Mouse (Mus musculus) neural tube, embryonic 11.5 days (tissue): ENCODE results near the gene Olfr110. TPM values are rescaled to one million over a fixed set of nuclear protein-coding genes. Genes with fewer than 3 reads are reported as not detected.
"Not testable (repeated sequence)": the region's sequence is repeated elsewhere in the genome, so short reads cannot be mapped to it uniquely, and the experiment has no call there.

Source experiments
- ATAC-seq: fragments of 200-750 bp; cut with Nextera tagmentation; 2 replicates; pipeline ENCODE4 v1.8.0; 2017; ENCODE audit warnings: moderate number of reproducible peaks, mild to moderate bottlenecking, moderate TSS enrichment, moderate library complexity; ENCODE audit not compliant: insufficient read depth, low FRiP score, low TSS enrichment
- DNase-seq: peaks from one replicate; pipeline ENCODE4 v3.0.0-alpha.2; 2015; ENCODE audit warnings: low spot score
- H3K27ac ChIP-seq: fragments of 300-500 bp; sonication (generic); 2 replicates; pipeline ENCODE4 v1.5.1; 2014; ENCODE audit warnings: low read depth, mild to moderate bottlenecking, low read length
- H3K27me3 ChIP-seq: fragments of 300-500 bp; sonication (generic); 2 replicates; pipeline ENCODE4 v1.6.1; 2014; ENCODE audit warnings: mild to moderate bottlenecking, low read length, mixed read lengths; ENCODE audit not compliant: control insufficient read depth, insufficient read depth
- H3K36me3 ChIP-seq: fragments of 300-500 bp; sonication (generic); 2 replicates; pipeline ENCODE4 v1.6.1; 2014; ENCODE audit warnings: mild to moderate bottlenecking, low read length, moderate library complexity, mixed read lengths; ENCODE audit not compliant: control insufficient read depth, insufficient read depth
- H3K4me1 ChIP-seq: fragments of 300-500 bp; sonication (generic); 2 replicates; pipeline ENCODE4 v1.6.1; 2014; ENCODE audit warnings: low read length, mixed read lengths; ENCODE audit not compliant: control insufficient read depth, insufficient read depth
- H3K4me2 ChIP-seq: fragments of 300-500 bp; sonication (generic); 2 replicates; pipeline ENCODE4 v1.6.1; 2014; ENCODE audit warnings: low read depth, mild to moderate bottlenecking, moderate library complexity
- H3K4me3 ChIP-seq: fragments of 300-500 bp; sonication (generic); 2 replicates; pipeline ENCODE4 v1.5.1; 2014; ENCODE audit warnings: low read depth, low read length
- H3K9ac ChIP-seq: fragments of 300-500 bp; sonication (generic); 2 replicates; pipeline ENCODE4 v1.6.1; 2014; ENCODE audit warnings: mild to moderate bottlenecking, low read length
- H3K9me3 ChIP-seq: fragments of 300-500 bp; sonication (generic); 2 replicates; pipeline ENCODE4 v1.6.1; 2016; ENCODE audit warnings: low read length; ENCODE audit not compliant: control insufficient read depth
- WGBS: fragments of 180-500 bp; shearing (Covaris S2); extraction: QIAGEN DNeasy Blood & Tissue Kit; methylation state at CpG from one replicate; pipeline ENCODE4 v1.1.7; 2014; 5-methylcytosine and 5-hydroxymethylcytosine counted together
- polyA plus RNA-seq: library from polyadenylated mRNA; unstranded; fragments of >200 nt; fragmentation: Nextera tagmentation; extraction: Ambion mirVana; gene quantifications from 2 replicates; pipeline ENCODE4 v1.2.1, GENCODE M21; 2014

Gene Olfr110
- polyA plus RNA-seq, result not detected in 2 replicates

GRCm38 (mm10) chr17:37491930-37492518 is at the start of gene Olfr110:
Gene Olfr110, plus strand, starts transcription at chr17:37492468.
- no peaks in the 10 kb centered on the region for H3K4me1 ChIP-seq
- H3K27ac ChIP-seq, result no peak within 1 kb of the TSS
- no peak within 1 kb of the TSS for H3K4me3 ChIP-seq
- ATAC-seq (no peak), DNase-seq (no peak)
- WGBS, result 71% methylated on average over 1 of the region's 1 CpGs
- no peak within 1 kb of the TSS for H3K9ac ChIP-seq
- no peaks in the 10 kb centered on the region for H3K27me3 ChIP-seq
- no peak within 1 kb of the TSS for H3K4me2 ChIP-seq
- H3K9me3 ChIP-seq, result no peaks in the 10 kb centered on the region
- H3K36me3 ChIP-seq, result no peaks in the 10 kb centered on the region

GRCm38 (mm10) chr17:37445180-37445579 is 47.1 kb upstream of the Olfr110 start, which contains the start of gene Olfr108:
Gene Olfr108, plus strand, starts transcription at chr17:37445480.
- ATAC-seq (no peak), DNase-seq (no peak)
- 90% methylated on average over 1 of the region's 1 CpGs for WGBS
- H3K9ac ChIP-seq, result no peak within 1 kb of the TSS
- H3K4me1 ChIP-seq, result no peaks in the 10 kb centered on the region
- no peak within 1 kb of the TSS for H3K4me3 ChIP-seq
- H3K4me2 ChIP-seq, result no peak within 1 kb of the TSS
- H3K27ac ChIP-seq, result no peak within 1 kb of the TSS
- no peaks in the 10 kb centered on the region for H3K27me3 ChIP-seq
- H3K9me3 ChIP-seq, result no peaks in the 10 kb centered on the region
- no peaks in the 10 kb centered on the region for H3K36me3 ChIP-seq

- Histone ChIP-seq H3K4me3 (no peak within 1 kb of the TSS), H3K9me3 (no peaks in the 10 kb centered on the region), H3K27me3 (no peaks in the 10 kb centered on the region), H3K27ac (no peak within 1 kb of the TSS), H3K36me3 (no peaks in the 10 kb centered on the region), H3K4me1 (no peaks in the 10 kb centered on the region), H3K4me2 (no peak within 1 kb of the TSS), H3K9ac (no peak within 1 kb of the TSS)
- WGBS, result 94% methylated on average over 1 of the region's 1 CpGs
- ATAC-seq (no peak), DNase-seq (no peak)
These were observed 33.7 kb upstream of the Olfr110 start, which contains the start of gene Olfr109 for GRCm38 (mm10) chr17:37458616-37459015. Gene Olfr109, plus strand, starts transcription at chr17:37458916.

GRCm38 (mm10) chr17:37483452-37483851 is 8.8 kb upstream of the Olfr110 start, which contains the start of gene H2-M2:
Gene H2-M2, minus strand, starts transcription at chr17:37483552.
- Histone ChIP-seq H3K27ac (no peak within 1 kb of the TSS), H3K4me3 (no peak within 1 kb of the TSS), H3K27me3 (no peaks in the 10 kb centered on the region), H3K9me3 (no peaks in the 10 kb centered on the region), H3K9ac (no peak within 1 kb of the TSS), H3K4me1 (no peaks in the 10 kb centered on the region), H3K36me3 (no peaks in the 10 kb centered on the region), H3K4me2 (no peak within 1 kb of the TSS)
- no peak for DNase-seq
- WGBS, result 84% methylated on average over 2 of the region's 2 CpGs
- no peak for ATAC-seq

- H3K9ac ChIP-seq, result no peak within 1 kb of the TSS
- no peak within 1 kb of the TSS for H3K4me2 ChIP-seq
- H3K27me3 ChIP-seq, result no peaks in the 10 kb centered on the region
- H3K27ac ChIP-seq, result no peak within 1 kb of the TSS
- no peak within 1 kb of the TSS for H3K4me3 ChIP-seq
- H3K4me1 ChIP-seq, result no peaks in the 10 kb centered on the region
- no peak for ATAC-seq
- H3K36me3 ChIP-seq, result no peaks in the 10 kb centered on the region
- WGBS, result 84% methylated on average over 4 of the region's 4 CpGs
- no peaks in the 10 kb centered on the region for H3K9me3 ChIP-seq
- no peak for DNase-seq
These were observed 15.5 kb downstream of the Olfr110 start, which contains the start of gene Olfr111 for GRCm38 (mm10) chr17:37507730-37508129. Gene Olfr111, plus strand, starts transcription at chr17:37508030.

GRCm38 (mm10) chr17:37524612-37525011 is 32.3 kb downstream of the Olfr110 start:
- H3K27ac ChIP-seq, H3K9me3 ChIP-seq, H3K27me3 ChIP-seq, ATAC-seq, H3K9ac ChIP-seq, H3K36me3 ChIP-seq, DNase-seq, H3K4me3 ChIP-seq, H3K4me2 ChIP-seq, H3K4me1 ChIP-seq: not testable (repeated sequence)

GRCm38 (mm10) chr17:37525427-37525826 is 33.2 kb downstream of the Olfr110 start:
- not testable (repeated sequence) for DNase-seq, H3K27me3 ChIP-seq, H3K36me3 ChIP-seq, H3K4me2 ChIP-seq, H3K4me1 ChIP-seq, H3K9ac ChIP-seq, H3K4me3 ChIP-seq, H3K27ac ChIP-seq, ATAC-seq, H3K9me3 ChIP-seq
- 91% methylated on average over 1 of the region's 1 CpGs for WGBS

- Histone ChIP-seq H3K4me1 (no peaks in the 10 kb centered on the region), H3K27me3 (no peaks in the 10 kb centered on the region), H3K4me2 (no peak overlapping the region), H3K27ac (no peak overlapping the region), H3K9ac (no peak overlapping the region), H3K36me3 (no peaks in the 10 kb centered on the region), H3K9me3 (no peaks in the 10 kb centered on the region), H3K4me3 (no peak overlapping the region)
- ATAC-seq (no peak), DNase-seq (no peak)
These were observed 42.9 kb downstream of the Olfr110 start for GRCm38 (mm10) chr17:37535173-37535572.

- not testable (repeated sequence) for H3K4me1 ChIP-seq, H3K27me3 ChIP-seq, DNase-seq, H3K9ac ChIP-seq, H3K36me3 ChIP-seq, ATAC-seq, H3K9me3 ChIP-seq, H3K4me3 ChIP-seq, H3K4me2 ChIP-seq, H3K27ac ChIP-seq
- WGBS, result 68% methylated on average over 1 of the region's 1 CpGs
These were observed 46.1 kb downstream of the Olfr110 start for GRCm38 (mm10) chr17:37538416-37538815.
